Mouse (Mus musculus) kidney, adult 2 months (tissue): Measurements from ENCODE around the gene Tmod1.

ENCODE experiments used
- CTCF ChIP-seq: fragments of 200-500 bp; conservative IDR thresholded peaks from 2 replicates; pipeline ENCODE4 v1.5.1; 2011; ENCODE audit warnings: low read depth, mild to moderate bottlenecking, control low read depth, low read length, moderate library complexity, mixed read lengths; ENCODE audit not compliant: insufficient read depth, insufficient read length
- POLR2A ChIP-seq: fragments of 200-500 bp; IDR thresholded peaks from one replicate; pipeline ENCODE4 v1.6.1; 2011; ENCODE audit warnings: low read depth, low read length, control low read depth

DNA sequence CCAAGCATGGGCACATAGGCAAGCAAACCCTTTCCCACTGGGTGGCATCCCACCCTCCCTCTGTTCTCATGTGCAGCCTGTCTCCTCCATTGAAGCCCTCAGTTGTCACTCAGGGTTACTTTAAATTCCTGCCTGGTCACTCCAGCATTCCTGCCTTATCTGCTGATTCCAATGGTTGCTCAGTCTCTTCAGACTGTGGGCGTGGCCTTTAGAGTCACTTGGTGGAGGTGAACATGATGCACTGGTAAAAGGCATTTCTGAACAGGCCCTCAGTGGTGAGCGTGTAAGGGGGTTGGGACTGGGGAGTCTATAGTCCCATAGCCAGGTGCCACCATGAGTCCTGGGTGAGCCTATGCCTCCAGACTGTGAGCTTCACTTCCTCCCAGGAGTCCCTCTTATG, 5.5 kb upstream of the Tmod1 start:
- TF ChIP-seq CTCF (no peak), POLR2A (no peak)
